Mouse (Mus musculus) CD8-positive naive resting alpha-beta T cell, adult 2 months (primary cell): ENCODE results near the gene Ak7.
A peak's percentile ranks its signal among the peaks of the same experiment; 100 is the strongest.

ENCODE experiments used
- DNase-seq, 2 experiments: peaks; one replicate each; pipeline ENCODE4 v3.0.0; 2022; ENCODE audit warnings: low read depth in 2 of 2, low spot score in 2 of 2

Ak7 gene

DNA sequence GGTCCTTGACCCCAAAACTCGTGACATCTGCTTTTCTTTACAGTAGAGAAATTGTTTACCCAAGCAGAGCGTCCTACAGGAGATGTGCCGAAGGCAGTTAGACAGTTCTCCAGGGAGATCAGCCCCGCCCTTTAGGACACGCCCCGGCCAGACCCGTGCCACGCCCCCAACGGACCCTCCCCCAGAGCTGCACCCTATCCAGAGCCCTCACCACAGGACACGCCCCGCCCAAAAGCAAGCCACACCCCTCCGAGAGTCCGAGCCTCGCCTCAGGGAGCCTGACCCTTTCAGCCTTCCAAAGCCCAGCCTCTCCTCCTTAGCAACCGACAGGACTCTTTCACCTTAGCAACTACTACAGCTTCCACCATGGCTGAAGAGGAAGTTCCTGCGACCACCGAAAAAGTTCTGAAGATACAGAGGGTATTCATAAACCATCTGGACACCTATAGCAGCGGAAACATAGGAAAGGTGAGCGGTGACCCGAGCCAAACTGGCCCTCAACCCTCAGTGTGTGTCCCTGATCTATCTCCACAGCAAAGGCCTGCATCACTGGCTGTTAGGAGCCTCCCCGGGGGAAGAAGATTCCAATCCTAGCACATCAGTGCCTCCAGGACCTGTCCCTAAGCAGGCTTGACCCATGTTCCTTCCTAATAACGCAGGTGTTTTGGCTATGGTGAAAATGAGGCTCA is at the start of gene Ak7:
Gene Ak7 (plus strand): TSS at position 178 of the 689 bp plus-strand sequence.
- DNase-seq: no peak

DNA sequence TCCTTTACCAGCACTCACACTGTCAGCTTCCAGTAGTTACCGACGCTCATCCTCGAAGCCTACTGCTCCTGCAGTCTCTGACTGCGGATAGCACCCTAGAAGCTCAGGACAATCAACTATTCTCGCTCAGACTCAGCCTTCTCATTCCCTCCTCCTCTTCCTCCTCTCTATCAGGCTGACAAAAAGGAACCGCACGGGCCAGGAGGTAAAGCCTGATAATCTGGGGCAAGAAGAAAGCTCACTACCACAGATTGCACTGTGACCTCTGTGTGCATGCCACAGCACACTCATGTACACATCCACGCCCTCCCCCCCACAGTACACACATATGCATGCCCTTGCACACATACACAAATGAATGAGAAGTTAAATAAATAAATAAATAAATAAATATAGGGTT is 29.5 kb upstream of the Ak7 start:
- no peak for DNase-seq

DNA sequence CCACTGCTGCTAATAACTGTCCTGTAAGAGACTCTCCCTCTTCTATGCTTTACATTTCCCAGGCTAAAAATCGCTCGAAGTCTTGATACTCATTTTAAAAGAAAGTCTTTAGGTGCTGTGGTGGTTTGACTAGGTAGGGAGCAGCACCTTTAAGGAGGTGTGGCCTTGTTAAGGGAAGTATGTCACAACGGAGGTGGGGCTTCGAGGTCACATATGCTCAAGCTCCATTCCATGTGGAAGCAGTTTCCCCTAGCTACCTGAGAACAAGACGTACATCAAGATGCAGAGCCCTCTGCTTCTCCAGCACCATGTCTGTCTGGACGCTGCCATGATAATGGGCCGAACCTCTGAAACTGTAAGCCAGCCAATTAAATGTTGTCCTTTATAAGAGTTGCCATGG is 27.6 kb upstream of the Ak7 start:
- no peak for DNase-seq

DNA sequence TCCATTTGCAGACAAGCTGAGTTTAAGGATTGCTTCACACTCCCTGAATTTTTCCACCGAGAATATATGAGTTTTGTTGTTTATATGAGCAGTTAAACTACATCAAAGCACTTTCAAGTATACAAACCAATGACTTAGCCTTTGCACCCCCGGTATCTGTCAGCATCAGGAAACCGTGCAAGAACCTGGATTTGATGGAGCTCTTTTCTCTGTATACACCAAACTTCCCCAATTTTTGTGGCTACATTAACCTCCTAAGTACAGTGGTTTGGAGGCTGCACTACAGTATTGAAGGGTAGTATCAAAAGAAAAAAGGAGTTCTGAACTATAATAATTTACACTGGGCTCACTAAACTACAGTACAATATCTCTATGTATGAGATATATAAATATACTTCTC is 27.0 kb upstream of the Ak7 start:
- no peak for DNase-seq

DNA sequence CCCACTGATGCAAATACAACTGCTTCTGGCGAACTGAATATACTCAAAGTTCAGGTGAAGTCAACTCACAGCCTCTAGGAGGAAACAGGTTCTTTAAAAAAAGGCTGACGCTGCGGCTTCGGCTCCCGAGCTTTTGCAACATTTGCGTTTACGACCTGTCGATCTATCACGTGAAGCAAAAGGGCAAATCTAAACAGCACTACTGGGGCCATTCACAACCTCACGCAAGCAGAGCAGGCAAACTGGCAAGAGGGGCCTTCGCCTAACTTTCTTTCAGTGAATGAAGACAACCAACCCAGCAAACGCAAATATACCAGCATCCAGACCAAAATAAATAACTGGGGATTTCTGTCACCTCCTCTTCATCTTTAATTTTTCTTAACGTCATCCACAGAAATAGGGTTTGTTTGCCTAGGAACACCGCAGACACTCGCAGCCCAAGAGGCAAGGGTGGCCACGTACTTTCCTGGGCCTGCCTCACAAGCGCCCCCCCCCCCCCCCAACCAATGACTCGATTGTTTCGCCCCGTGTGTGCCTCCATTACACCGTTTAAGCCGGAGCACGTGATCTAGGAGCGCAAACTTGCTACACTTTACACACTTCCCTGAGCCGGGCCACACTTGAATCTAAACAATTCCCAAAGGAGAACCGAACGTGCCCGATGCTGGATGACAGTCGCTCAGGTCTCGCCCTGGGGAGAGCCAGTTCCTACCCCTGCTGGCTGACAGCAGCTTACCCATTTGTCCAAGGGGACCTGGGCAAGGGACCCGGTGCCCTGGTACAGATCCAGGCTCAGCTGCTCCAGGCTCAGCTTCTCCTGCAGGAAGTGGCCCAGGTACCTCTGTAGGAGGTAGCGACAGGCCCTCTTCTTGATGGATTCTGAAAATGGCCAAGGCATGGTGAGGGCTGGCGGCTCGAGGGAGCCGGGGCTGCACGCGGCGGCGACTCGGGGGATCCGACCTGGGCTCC is 21.6 kb upstream of the Ak7 start, which contains the start of gene Gskip:
Gene Gskip (plus strand): TSS at position 897 of the 969 bp plus-strand sequence.
- DNase-seq: peak; percentile 49 to 56

DNA sequence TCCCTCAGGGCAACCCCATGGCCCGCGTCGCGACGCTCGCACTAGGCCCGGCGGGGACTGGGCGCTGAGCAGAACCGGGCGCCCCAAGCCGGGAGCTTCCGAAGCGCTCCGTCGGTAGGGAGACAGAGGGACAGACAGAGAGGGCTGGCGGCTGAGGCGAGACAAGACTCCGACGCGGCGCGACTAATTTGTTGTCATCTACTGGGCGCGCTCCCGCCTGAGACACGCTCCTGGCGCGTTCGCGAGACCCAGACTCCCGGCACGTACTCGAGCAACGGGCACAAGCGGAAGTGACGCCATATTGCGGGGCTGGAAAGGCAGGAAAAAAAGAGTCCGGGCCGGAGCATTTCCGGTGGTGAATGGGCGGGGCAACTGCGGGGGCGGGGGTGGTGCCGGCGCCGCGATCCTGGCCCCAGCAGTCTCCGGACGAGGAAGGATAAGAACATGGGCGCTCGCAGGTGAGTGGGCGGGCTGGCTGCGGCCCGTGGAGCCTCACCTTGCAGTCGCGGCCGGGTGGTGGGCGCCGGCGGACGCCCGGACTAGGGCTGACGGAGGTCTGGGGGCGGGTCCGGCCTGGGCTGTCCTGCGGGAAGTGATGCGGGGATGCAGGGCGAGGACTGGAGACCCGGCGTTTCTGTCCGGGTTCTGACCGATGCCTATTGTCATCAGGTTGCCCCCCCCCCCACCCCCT is 20.6 kb upstream of the Ak7 start, which contains the start of gene Atg2b:
Gene Atg2b (minus strand): TSS at position 211 of the 691 bp plus-strand sequence.
- peak; percentile 94 to 96 for DNase-seq

DNA sequence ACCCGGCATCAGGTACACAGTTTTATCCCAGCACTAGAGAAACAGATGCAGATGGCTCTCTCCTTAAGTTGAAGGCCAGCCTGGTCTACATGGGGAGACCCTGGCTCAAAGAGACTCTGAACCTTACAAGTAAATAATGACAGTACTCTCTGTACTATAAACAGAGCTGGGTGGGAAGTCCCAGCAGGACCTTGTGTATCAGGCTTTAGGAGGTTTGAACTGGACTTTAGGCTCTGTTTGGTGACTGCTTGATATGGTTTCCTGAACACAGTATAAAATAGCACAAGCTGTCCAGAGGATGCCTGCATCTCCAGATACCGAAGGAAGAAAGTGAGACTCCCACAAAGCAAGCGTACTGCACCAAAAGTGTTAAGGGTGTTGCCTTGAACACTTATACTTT is 19.0 kb upstream of the Ak7 start:
- DNase-seq: no peak

DNA sequence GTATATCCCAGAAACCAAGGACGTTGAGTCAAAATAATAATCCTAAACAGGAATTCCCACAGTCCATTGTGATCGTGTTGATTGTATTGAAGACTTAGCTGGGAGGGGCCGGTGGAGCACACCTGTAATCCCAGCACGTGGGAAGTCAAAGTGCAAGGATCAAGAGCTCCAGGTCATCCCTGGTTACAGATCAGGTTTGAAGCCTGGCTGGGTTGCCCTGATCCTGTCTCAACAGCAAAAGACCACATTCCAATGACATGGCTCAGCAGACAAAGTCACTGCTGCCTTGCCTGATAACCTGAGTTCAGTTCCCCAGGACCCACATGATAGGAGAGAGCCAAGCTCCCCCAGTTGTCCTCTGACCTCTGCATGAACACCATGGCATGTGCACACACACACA is 18.4 kb upstream of the Ak7 start:
- no peak for DNase-seq

DNA sequence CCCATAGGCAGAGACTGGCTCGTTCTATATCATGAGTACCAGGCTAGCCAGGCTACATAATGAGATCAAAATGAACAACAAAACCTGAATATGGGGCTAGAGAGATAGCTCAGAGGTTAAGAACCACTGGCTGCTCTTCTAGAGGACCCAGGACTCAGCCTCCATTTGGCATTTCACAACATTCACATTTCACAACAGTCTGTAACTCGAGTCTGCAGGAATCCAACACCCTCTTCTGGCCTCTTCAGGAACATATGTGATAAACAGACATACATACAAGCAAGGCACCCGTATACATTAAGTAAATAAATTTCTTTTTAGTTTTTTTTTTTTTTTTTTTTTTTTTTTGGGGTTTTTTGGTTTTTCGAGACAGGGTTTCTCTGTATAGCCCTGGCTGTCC is 17.2 kb upstream of the Ak7 start:
- DNase-seq: no peak

DNA sequence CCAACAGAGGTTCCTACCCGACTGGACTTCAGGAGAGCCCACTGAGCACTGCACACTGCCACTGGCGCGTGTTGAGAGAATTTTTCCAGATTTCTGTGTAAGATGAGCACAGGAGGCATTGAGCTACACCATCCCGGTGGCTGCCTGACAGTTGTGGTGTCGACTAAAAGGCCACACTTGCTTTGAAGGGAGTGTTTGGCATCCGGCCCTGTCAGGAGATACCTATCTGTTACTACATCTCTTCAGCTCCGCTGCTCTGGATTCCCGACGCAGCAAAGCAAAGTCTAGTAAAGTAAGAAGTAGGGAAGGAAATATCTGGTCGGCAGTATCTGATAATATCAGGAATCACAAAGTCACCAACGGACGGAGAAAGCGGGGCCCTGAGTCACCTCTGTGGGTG is 16.3 kb upstream of the Ak7 start:
- no peak for DNase-seq

DNA sequence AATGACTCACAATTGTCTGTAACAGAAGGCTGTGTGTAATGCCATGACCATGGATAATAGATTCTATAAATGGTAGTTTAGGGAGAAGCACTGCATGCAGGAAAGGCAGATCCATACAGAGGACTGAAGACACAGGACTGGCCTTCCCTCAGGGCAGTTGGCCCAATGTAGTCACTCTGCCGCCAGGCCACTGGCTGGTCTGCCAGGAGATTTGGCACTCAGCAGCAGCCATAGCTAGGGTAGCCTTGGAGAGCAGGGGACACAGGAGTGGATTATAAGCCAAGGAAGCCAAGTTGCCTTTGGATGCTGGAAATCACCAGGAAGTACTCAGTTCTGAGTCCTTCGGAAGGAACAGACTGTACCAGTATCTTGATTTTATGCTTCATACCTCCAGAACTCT is 11.8 kb upstream of the Ak7 start:
- no peak for DNase-seq

DNA sequence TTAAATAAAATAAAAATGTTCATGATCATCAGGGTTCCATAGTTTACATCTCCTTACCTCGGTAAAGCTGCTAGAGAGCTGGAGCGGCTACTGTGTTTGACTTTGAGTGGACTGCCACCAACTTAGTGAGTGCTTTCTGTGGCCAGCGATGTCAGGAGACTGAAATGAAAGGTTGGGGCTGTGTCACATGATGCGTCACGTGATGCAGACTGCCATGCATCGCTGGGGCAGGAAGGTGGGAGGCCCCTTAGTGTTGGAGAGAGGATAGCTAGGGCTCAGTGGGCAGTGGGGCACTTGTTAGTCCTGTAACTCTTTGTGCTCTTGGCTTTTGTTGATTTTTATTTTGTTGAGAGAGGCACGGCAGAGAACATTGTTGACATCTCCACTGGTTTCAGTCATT is 9.9 kb upstream of the Ak7 start:
- no peak for DNase-seq

DNA sequence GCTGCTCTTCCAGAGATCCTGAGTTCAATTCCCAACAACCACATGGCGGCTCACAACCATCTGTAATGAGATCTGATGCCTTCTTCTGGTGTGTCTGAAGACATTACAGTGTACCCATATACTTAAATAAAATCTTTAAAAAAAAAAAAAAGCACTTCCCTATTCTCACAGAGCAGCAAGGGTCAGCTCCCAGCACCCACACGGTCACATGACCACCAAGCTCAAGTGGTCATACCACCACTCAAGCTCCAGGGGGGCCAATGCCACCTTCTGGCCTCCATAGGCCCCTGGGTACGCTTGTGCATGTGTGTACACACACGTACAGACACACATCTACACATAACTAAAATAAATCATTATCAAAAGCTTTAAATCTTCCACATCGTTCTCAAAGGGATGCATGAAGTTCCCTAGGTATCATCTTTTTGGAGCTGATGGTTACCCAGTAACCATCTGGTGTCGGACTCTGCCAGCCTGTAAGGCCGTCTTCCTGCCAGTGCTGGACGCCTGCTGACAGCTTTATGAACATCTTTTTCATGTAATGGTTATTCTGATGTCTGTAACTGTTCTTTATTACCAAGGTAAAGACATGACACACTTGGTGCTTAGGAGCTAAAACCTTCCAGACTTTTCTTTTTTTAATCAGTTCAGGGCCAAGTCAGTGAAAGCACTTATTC is 8.5 kb upstream of the Ak7 start:
- DNase-seq: no peak

DNA sequence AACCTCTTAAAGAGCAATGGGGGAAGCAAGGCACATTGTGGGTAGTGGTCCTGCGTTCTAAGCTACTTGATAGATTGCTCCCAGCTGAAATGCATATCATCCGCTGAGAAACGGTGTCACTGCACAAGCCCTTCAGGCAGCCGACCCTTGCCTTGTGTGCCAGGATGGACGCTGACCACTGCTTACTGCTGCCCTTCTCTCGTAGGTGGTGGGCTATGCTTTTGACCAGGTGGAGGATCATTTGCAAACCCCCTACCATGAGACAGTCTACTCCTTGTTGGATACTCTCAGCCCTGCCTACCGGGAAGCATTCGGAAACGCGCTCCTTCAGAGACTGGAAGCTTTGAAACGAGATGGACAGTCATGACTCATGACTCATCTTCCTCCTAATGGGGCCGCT is 5.3 kb upstream of the Ak7 start:
- no peak for DNase-seq

DNA sequence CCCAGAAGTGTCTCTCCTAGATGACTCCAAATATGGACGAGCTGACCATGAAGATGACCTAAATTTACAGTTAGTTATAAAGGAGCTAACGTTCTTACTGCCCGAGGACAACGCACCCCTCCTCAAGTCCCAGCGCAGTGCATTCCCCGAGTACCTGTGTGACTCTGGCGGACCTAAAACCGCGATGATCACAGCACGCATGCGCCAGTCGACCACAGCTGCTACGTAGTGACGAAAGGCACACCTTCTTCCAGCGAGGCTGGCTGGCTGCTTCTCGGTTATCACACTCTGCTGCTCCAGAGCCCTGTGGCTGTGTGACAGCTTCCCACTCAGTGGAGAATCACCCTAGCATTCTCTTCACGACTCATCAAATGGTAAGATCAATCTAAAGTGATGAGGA is 12.8 kb downstream of the Ak7 start:
- peak; percentile 21 to 45 for DNase-seq

DNA sequence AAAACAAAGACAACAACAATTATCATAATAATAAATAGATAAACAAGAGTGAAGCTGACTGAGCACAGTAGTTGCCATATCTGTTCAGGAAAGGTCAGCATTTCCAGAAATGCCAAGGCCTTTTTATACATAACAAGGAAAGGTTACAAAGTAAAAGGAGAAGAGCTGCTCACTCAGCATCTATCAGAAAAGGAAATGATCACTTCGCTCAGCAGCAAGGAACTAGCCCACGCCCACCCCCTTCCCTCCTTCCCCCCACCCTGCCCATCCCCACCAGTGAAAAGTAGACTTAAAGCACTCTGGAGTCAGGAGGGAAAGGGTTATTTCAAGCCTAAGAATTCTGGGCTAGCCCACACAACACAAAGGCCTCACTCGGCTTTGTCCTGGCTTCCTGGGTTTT is 14.4 kb downstream of the Ak7 start:
- no peak for DNase-seq

DNA sequence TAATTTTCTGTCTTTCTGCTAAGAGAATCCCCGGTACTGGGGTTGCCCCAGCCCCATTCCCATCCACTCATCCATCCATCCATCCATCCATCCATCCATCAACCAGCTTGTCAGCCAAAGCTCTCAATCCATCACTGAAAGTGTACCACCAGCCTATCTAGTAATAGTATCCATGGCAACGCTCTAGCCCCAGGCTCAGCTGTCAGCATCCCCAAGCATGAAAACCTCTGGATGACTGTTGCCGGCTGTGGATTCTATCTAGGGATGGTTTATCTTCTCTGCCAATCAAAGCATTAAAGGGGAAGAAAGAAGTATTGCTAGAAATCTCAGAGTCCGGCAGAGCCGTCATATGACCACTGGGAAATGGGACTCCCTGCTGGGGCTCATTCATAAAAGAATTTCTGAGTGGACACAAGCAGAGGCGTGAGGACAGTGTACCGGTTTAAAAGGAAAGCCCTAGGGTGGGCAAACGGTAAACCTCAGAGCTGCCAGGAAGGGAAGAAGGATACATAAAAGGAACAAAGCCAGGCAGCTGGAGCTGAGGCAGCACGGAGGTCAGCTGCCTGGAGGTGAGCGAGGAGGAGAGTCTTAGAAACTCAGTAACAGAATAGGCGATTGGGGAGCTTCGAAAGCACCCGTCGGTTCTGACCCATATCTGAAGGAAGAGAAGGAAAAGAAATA is 15.8 kb downstream of the Ak7 start:
- no peak for DNase-seq

DNA sequence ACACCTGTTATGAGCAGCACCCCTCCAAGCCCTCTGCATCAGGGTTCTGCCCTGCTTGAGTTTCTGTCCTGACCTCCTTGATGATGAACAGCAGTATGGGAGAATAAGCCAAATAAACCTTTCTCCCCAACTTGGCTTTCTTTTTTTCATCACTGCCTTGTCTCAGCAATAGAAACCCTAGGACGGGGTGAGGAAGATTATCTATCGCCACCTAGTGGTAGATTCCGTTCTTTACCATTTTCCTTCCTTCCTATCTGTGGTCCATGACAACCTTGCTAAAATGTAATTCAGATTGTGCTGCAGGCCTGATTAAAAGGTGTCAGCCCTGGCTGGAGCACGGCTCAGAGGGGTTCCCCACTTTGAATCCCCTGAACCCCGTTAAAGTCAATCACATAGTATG is 16.9 kb downstream of the Ak7 start:
- peak; percentile 18 to 34 for DNase-seq

DNA sequence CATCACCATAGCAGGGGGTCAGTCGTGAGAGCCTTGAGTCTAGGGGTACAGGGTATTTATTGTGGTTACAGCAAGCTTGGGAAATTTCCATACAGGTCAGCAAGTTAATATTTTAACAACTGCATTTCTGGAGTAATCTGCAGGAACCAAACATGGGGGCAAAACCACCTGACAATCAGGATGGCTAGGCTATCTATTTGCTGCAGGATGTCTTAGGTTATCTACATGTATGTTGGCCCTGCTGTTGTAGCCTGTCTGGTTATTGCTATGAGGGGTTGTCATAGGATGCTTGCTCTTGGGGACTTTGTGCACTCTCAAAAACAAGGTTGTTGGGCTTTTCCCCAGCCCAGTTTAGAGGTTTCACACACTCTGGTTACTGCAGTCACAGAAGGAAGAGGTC is 18.8 kb downstream of the Ak7 start:
- no peak for DNase-seq

DNA sequence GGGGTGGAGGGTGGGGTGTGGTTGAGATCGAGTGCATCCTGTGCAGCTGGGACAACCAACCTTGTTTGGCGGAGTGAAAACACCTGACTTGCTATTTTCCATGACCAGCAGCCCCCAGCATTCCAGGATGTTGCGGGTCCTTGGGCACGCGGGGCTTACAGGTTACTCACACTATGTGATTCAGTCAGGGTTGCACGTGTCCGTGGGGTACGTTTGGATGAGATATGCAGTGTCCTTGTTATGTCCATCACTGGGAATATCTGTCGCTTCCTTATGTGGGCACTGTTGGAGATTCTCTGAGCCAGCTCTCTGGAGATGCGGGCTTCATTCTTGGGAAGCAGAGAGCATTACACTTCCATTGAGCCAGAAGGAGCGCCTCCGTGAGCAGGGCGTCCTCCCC is 20.0 kb downstream of the Ak7 start:
- no peak for DNase-seq

DNA sequence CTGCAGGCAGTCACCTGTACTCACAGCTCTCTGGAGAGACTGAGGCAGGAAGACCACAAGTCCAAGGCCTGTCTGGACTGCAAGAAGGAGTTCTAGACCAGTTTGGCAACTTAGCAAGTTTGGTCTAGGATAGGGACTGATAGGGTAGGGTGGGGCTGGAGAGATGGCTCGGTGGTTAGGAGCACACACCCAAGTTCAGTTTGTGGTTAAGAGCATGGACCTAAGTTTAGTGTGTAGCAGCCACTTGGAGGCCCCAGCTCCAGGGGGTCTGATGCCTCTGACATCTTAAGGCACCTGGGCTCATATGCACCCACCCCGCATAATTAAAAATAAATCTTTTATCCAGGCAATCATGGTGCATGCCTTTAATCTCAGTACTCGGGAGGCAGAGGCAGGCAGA is 21.5 kb downstream of the Ak7 start:
- DNase-seq: no peak
